Mouse (Mus musculus) spleen, adult 2 months (tissue): ENCODE measurements around the gene Vps13d.

Source experiments
- CTCF ChIP-seq: fragments of 200-500 bp; IDR thresholded peaks from 2 replicates; pipeline ENCODE4 v1.5.1; 2011; ENCODE audit warnings: mild to moderate bottlenecking, inconsistent platforms; ENCODE audit not compliant: insufficient read depth, insufficient read length, insufficient replicate concordance; ENCODE audit errors: extremely low read depth
- POLR2A ChIP-seq: fragments of 200-500 bp; IDR thresholded peaks from 2 replicates; pipeline ENCODE4 v1.6.1; 2011; ENCODE audit warnings: low read depth, low read length, inconsistent platforms

GRCm38 (mm10) chr4:145066336-145067018 lies 128.3 kb downstream of the Vps13d start:
- TF ChIP-seq CTCF (no peak), POLR2A (no peak)
